Mouse (Mus musculus) heart, adult 2 months (tissue): ENCODE measurements at regions not wholly inside any gene's neighbourhood (a gene's known extent, or its start where the extent isn't known, plus 50 kb on each side); places are given as distances from the start of the nearest gene placed in this dataset.
A peak's percentile ranks its signal among the peaks of the same experiment; 100 is the strongest.

Source experiments
- DNase-seq, 2 experiments: peaks; one replicate each; pipeline ENCODE4 v3.0.0; 2021
- H3K27ac ChIP-seq: fragments of 200-600 bp; 2 replicates; pipeline ENCODE4 v1.8.1; 2022
- H3K27me3 ChIP-seq: fragments of 200-500 bp; 2 replicates; pipeline ENCODE4 v1.6.1; 2012; ENCODE audit warnings: mild to moderate bottlenecking, low read length, inconsistent platforms, mixed read lengths; ENCODE audit not compliant: control insufficient read depth, insufficient read depth
- H3K36me3 ChIP-seq: fragments of 200-500 bp; 2 replicates; pipeline ENCODE4 v1.6.1; 2012; ENCODE audit warnings: low read length, inconsistent platforms; ENCODE audit not compliant: control insufficient read depth, insufficient read depth
- H3K4me1 ChIP-seq: fragments of 200-500 bp; 2 replicates; pipeline ENCODE4 v1.6.1; 2011; ENCODE audit warnings: low read length; ENCODE audit not compliant: control insufficient read depth, insufficient read depth
- H3K4me3 ChIP-seq: fragments of 200-600 bp; 2 replicates; pipeline ENCODE4 v1.8.1; 2022
- H3K79me2 ChIP-seq: fragments of 200-500 bp; replicated peaks from 2 replicates; pipeline ENCODE4 v1.6.1; 2012; ENCODE audit warnings: mild to moderate bottlenecking, inconsistent platforms, low read length, moderate library complexity, mixed read lengths; ENCODE audit not compliant: control insufficient read depth, insufficient read depth
- H3K9ac ChIP-seq: fragments of 200-500 bp; 2 replicates; pipeline ENCODE4 v1.6.1; 2012; ENCODE audit warnings: low read depth, mild to moderate bottlenecking, control low read depth, inconsistent platforms, low read length, mixed read lengths
- CTCF ChIP-seq: fragments of 200-600 bp; IDR thresholded peaks from 2 replicates; pipeline ENCODE4 v1.8.1; 2022; ENCODE audit warnings: antibody characterized with exemption, mild to moderate bottlenecking, moderate library complexity
- EP300 ChIP-seq: fragments of 200-500 bp; IDR thresholded peaks from 2 replicates; pipeline ENCODE4 v1.6.1; 2011; ENCODE audit warnings: low read depth, low read length, control low read depth; ENCODE audit not compliant: insufficient read depth
- POLR2A ChIP-seq: fragments of 200-500 bp; IDR thresholded peaks from 2 replicates; pipeline ENCODE4 v1.6.1; 2011; ENCODE audit warnings: mild to moderate bottlenecking, low read depth, low read length, control low read depth; ENCODE audit not compliant: insufficient read depth
- WGBS: fragments of 180-500 bp; shearing (Covaris S2); methylation state at CpG from one replicate; pipeline ENCODE4 v1.1.7; 2018; 5-methylcytosine and 5-hydroxymethylcytosine counted together
- intact Hi-C: fragments of 180-260 bp; cut with DNase I; formaldehyde crosslinking; loops from one replicate; pipeline ENCODE4 v1.15.1; 2025

DNA sequence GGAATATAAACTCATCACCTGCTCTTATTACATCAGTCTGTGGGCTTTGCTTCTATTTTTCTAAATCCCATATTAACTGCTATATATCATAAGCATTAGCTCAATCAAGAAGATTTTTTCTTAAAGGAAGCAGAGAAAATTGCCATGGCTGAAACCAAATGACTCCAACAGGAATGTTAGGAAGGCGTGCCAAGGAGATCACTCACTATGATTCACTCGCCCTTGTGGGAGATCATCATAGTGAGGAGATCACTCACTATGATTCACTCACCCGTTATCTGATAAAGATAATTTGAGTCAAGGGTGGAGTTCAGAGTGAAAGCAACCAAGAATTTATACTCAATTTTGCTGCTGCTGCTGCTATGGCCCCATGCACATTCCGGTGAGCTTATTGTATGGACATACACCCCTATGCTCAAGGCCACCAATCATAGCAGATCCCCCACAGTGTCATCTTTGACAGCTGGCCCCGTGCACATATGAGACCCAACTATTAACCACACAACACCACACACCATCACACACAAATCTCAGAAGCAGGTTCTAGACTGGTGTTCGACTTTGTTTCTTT, 63.8 kb upstream of the Fer start:
- TF ChIP-seq POLR2A (no peak), EP300 (no peak), CTCF (no peak)
- H3K27ac ChIP-seq: no peak overlapping the region
- no peak overlapping the region for H3K9ac ChIP-seq
- no peaks in the 10 kb centered on the region for H3K36me3 ChIP-seq
- WGBS: 82% methylated on average over 6 of the region's 6 CpGs
- H3K79me2 ChIP-seq: no peaks in the 10 kb centered on the region
- no peak overlapping the region for H3K4me3 ChIP-seq
- H3K4me1 ChIP-seq: no peaks in the 10 kb centered on the region
- intact Hi-C loops: no loop called here
- DNase-seq: no peak
- H3K27me3 ChIP-seq: no peaks in the 10 kb centered on the region

DNA sequence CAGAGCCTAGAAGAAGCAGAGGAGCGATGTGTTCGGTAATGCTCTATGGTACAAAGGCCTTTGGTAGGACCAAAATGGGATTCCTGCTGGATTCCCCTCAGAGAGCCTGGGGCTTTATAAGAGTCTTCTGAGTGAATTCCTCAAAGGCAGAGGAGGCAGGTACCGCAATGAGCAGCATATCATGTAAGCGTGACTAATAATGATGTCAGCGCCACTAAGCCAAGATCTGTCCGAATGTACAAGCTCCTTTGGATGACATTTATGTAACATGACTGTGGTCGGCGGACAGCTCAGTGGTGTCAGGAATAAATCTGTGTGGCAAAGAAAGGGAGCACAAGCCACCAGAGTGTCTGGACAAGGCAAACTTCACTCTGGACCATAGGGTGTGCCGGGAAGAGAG, 61.5 kb upstream of the Fer start:
- Histone ChIP-seq H3K4me1 (no peaks in the 10 kb centered on the region), H3K27me3 (no peaks in the 10 kb centered on the region), H3K36me3 (no peaks in the 10 kb centered on the region), H3K4me3 (no peak overlapping the region), H3K27ac (no peak overlapping the region), H3K79me2 (no peaks in the 10 kb centered on the region), H3K9ac (no peak overlapping the region)
- WGBS: 90% methylated on average over 9 of the region's 9 CpGs
- DNase-seq: no peak
- TF ChIP-seq EP300 (no peak), CTCF (no peak), POLR2A (no peak)
- intact Hi-C loops: loop anchor here (2.0 to 10.0 kb wide), 2 partner anchors 113 to 133 kb away; no protein-coding TSS in a partner anchor

DNA sequence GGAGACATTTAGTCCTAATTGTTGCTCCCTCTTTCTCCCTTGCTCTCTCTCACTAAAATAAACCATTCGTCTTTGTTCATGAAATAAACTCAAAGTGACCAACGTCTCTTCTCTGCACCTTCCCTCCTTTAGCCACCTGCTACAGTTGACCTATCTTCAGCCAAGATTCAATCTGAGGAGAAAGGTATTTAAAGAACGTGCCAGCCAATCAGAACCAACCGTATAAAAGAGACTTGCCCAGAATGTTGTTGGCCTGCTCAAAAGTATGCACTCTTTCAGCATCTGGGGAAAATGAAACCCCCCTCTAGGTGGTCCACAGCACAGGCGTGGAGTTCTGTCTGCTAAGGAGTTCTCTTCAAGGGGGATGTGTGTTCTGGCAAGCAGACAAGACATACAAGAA, 60.0 kb upstream of the Fer start:
- no peaks in the 10 kb centered on the region for H3K79me2 ChIP-seq
- no peak overlapping the region for H3K4me3 ChIP-seq
- H3K9ac ChIP-seq: no peak overlapping the region
- intact Hi-C loops: loop anchor here (10.0 kb wide), 1 partner anchor 132 kb away; no protein-coding TSS in a partner anchor
- no peak overlapping the region for H3K27ac ChIP-seq
- no peaks in the 10 kb centered on the region for H3K4me1 ChIP-seq
- no peaks in the 10 kb centered on the region for H3K36me3 ChIP-seq
- 67% methylated on average over 5 of the region's 5 CpGs for WGBS
- no peak for DNase-seq
- no peak for TF ChIP-seq POLR2A
- no peak for TF ChIP-seq EP300
- no peak for TF ChIP-seq CTCF
- no peaks in the 10 kb centered on the region for H3K27me3 ChIP-seq

DNA sequence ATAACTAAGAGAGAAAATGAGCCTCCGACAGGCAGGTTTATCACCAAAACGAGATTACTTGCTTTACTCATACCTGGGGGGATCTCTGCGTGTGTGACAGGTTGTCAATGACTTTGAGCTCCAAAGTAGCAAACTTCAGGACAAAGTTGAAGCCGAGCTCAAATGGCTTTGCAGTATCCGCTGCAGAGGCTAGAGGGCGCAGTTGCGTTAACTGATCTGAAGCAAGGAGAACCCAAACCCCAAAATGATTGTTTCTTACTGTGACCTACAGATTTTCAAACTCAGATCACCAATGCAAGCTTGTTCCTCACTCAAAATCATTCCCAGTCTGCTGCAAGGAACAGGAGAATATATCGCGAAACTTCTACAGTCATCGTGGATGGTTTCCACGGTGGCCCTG, 59.3 kb upstream of the Fer start:
- H3K27me3 ChIP-seq: no peaks in the 10 kb centered on the region
- no peaks in the 10 kb centered on the region for H3K4me1 ChIP-seq
- no peak overlapping the region for H3K27ac ChIP-seq
- peak; percentile 54 to 81 for DNase-seq
- intact Hi-C loops: loop anchor here (10.0 kb wide), 1 partner anchor 131 kb away; no protein-coding TSS in a partner anchor
- no peak overlapping the region for H3K9ac ChIP-seq
- no peak overlapping the region for H3K4me3 ChIP-seq
- H3K79me2 ChIP-seq: no peaks in the 10 kb centered on the region
- WGBS: 24% methylated on average over 11 of the region's 11 CpGs
- H3K36me3 ChIP-seq: no peaks in the 10 kb centered on the region
- TF ChIP-seq EP300 (0 out of 2 replicates have a peak, but pooled peaks have one; percentile 12), POLR2A (no peak), CTCF (peak; percentile 92)

DNA sequence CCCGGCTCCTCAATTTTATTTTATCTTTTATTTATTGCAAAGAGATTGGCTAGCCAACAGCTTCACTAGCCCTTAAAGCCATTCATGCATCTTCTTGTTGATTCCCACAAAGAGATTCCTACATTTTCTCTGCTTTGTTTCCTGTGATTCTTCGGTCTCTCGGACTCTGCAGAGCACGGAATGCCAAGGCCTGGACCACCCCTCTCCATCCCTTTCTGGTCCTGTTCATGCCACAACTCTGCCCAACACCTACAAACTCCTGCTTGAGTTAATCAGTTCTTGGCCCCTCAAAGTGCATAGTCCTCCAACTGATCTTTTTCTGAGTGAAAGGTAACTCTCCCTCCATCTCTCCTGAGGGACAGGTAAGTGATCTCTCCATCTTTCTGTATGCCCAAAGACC, 58.4 kb upstream of the Fer start:
- TF ChIP-seq EP300 (no peak), CTCF (no peak), POLR2A (no peak)
- DNase-seq: no peak
- Histone ChIP-seq H3K27ac (no peak overlapping the region), H3K36me3 (no peaks in the 10 kb centered on the region), H3K4me3 (no peak overlapping the region), H3K9ac (no peak overlapping the region), H3K27me3 (no peaks in the 10 kb centered on the region), H3K4me1 (no peaks in the 10 kb centered on the region), H3K79me2 (no peaks in the 10 kb centered on the region)
- 88% methylated on average over 4 of the region's 4 CpGs for WGBS
- intact Hi-C loops: loop anchor here (2.0 to 10.0 kb wide), 2 partner anchors 58 to 130 kb away; partner anchors contain the start of genes A930002H24Rik and Fer

DNA sequence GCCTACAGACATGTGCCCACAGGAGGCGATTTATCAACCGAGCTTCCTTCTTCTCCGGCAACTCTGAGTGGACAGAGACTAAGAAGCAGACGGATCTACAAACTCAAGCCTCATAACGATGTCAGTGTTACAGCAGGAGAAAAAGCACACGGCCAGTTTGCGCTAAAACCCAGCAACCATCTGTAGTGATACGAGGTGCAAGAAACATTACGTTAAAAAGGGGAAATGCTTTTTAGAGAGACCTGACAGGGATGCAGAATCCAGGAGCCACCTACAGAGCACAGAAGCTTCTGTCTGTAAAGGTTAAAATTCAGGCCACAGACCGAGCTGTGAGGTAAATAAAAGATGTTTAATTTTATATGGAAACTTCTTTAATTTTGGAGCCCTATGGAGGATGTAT, 56.5 kb upstream of the Fer start:
- 89% methylated on average over 10 of the region's 10 CpGs for WGBS
- no peak overlapping the region for H3K4me3 ChIP-seq
- H3K36me3 ChIP-seq: no peaks in the 10 kb centered on the region
- H3K4me1 ChIP-seq: no peaks in the 10 kb centered on the region
- intact Hi-C loops: loop anchor here (10.0 kb wide), 1 partner anchor 128 kb away; no protein-coding TSS in a partner anchor
- no peak for TF ChIP-seq EP300
- no peak for TF ChIP-seq POLR2A
- TF ChIP-seq CTCF: no peak
- H3K27me3 ChIP-seq: no peaks in the 10 kb centered on the region
- no peaks in the 10 kb centered on the region for H3K79me2 ChIP-seq
- H3K9ac ChIP-seq: no peak overlapping the region
- DNase-seq: no peak
- no peak overlapping the region for H3K27ac ChIP-seq
